Mouse (Mus musculus) thymus, adult 2 months (tissue): ENCODE measurements around the gene Prnd.

Source experiments
- CTCF ChIP-seq: fragments of 200-500 bp; IDR thresholded peaks from 2 replicates; pipeline ENCODE4 v1.5.1; 2012; ENCODE audit warnings: mild to moderate bottlenecking, control low read depth, low read length, moderate library complexity, borderline replicate concordance; ENCODE audit not compliant: control insufficient read depth, poor library complexity, insufficient read depth; ENCODE audit errors: extremely low read depth
- POLR2A ChIP-seq: fragments of 200-500 bp; IDR thresholded peaks from 2 replicates; pipeline ENCODE4 v1.6.1; 2012; ENCODE audit warnings: mild to moderate bottlenecking, low read length, control low read depth, moderate library complexity; ENCODE audit not compliant: control insufficient read depth, poor library complexity, insufficient read depth; ENCODE audit errors: extremely low read depth

- no peak for TF ChIP-seq CTCF
- TF ChIP-seq POLR2A, result no peak
Measured at GRCm38 (mm10) chr2:131956336-131957256, 5.9 kb downstream of the Prnd start.
